Mouse (Mus musculus) CD4-positive naive resting alpha-beta T cell, adult 57 days (primary cell): ENCODE results near the gene Cables2. TPM values are rescaled to one million over a fixed set of nuclear protein-coding genes. Genes with fewer than 3 reads are reported as not detected.

Source experiments
- total RNA-seq: library from RNA; stranded (reverse); gene quantifications from one replicate; pipeline ENCODE4 v1.2.4, GENCODE M21; 2023

Gene Cables2
- total RNA-seq: 41.5 TPM

DNA sequence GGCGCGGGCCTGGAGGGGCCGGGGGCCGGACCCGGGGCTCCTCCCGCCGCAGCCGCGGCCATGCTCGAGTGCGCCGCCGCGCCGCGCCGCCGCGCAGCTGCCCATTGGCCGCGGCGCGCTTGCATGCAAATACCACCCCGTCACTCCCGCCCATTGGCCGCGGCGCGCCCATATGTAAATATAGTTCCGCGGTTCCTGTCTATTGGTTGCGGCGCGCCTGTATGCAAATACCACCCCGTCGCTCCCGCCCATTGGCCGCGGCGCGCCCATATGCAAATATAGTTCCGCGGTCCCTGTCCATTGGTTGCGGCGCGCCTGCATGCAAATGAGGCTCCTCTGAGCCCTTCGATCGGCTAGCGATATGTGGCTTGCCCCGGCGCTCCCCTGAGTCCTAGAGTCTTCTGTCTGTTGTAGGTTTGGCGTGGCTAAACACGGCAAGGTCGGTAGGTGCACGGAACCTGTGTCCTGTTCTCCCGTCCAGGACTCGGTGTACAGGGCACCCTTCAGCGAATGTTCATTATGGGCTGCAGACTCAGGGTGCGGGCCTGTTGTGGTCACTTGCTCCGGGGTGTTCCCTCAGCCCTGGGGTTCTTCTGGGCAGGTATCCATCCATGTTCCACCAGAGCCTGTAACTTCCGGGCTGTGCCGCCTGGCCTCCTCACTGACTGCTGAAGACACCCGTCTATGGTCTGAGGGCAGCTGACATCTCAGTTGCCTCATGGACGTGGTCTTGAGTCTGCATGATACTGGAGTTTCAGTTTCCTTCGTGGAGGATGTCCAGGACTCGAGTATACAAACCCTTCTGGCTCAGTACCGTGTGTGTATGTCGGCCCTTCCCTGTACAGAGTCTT, at the start of gene Cables2:
Gene Cables2 (minus strand): TSS at position 103 of the 851 bp plus-strand sequence.

DNA sequence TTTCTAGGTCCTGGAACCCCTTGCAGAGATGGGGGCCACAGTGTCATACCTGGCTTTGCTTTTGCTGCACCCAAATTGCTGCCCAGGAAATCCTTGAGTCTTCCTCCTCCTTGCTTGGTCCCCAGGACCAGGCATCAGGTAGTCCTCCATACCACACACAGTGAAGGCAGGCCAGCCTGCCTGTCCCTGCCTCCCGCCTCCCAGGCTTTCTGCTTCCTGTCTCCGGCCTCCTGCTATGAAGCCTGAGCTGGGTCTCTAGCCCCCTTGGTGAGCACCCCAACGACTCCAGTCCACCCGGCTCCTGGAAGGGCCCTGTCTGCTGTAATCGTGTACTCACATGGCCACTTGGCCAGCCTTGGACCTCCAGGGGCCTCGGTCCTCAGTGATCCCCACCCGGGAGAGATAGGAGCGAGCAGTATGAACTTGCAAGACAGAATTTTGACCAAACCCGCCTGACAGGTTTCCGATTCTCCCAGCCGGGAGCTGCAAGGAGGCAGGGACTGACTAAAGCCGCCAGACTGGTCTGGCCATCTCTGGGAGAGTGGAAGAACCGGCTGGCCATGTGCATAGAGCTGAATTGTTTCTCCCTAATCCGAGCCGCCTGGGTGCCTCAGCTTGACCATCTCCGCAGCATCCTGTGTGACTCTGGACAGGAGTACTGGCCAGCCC, 16.3 kb upstream of the Cables2 start, which contains the start of gene Rbbp8nl:
Gene Rbbp8nl (minus strand): TSS at position 440 of the 669 bp plus-strand sequence.

DNA sequence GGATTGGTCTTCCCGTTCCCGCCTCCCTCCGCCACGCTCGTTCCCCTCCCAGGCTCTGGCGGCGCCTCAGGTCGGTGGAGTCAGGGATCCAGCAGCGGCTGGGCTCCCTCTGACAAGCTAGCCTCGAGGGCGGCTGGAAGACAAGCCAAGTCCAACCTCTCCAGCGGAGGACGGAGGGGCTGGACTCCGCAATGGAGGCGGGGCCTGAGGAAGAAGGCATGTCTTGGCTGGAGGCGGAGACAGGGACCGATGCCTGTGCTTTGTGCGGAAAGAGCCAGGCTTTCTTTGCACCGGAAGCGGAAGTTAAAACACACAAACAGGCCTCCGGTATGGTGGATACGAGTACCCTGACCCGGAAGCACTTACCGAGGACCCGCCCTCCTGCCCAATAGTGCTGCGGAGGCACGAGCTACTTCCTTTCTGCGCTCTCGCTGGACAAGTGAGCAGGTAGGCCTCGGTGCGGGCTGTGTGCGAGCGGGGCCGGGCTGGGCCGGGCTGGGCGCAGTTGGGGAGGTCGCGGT, 16.2 kb downstream of the Cables2 start, which contains the start of gene Rps21:
Gene Rps21 (plus strand): TSS at position 377 of the 521 bp plus-strand sequence.

DNA sequence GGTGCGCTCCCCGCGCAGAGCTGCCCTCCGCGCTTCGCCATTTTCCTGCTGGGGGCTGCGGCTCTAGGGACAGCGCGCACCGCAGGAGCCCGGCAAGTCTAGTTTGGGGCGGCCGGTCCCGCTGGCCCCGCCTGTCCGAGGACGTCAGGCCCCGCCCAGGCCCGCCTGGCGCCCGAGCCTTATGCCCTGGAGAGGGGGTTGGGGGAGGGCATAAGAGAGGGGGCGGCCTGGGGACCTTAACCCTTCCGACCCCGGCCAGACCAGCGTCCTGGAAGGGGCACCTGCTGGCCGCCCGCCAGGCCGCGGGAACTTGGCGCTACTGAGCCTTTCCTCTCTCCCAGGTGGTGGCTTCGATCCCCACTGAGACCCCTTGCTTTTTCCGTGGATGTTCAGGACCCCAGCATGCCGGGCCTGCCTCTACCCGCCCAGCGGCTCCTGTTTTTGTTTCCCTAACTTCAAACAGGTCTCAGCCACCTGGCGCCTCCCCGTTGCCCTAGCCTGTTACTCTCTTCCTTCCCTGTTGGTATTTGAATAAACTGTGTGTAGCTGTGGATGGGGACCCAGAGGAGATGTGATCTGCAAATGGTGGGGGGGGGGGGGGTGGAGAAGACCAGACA, 47.4 kb downstream of the Cables2 start, which contains the start of gene Lama5:
Gene Lama5 (minus strand): TSS at position 98 of the 617 bp plus-strand sequence.

Other genes with a start within 250 kb of the Cables2 start
- gene Lsm14b, start 248.5 kb downstream of the Cables2 start, total RNA-seq: 45.3 TPM
- 143 TPM for gene Psma7, start 231.1 kb downstream of the Cables2 start, total RNA-seq
- gene Ss18l1, start 231.0 kb downstream of the Cables2 start, total RNA-seq: 6.9 TPM
- 22.3 TPM for gene Mtg2, start 202.9 kb downstream of the Cables2 start, total RNA-seq
- gene Hrh3, start 169.0 kb downstream of the Cables2 start, total RNA-seq: not detected
- 31.3 TPM for gene Osbpl2, start 154.2 kb downstream of the Cables2 start, total RNA-seq
- 132 TPM for gene Adrm1, start 102.0 kb downstream of the Cables2 start, total RNA-seq
- 0.65 TPM for gene Lama5, start 47.6 kb downstream of the Cables2 start, total RNA-seq
- 2,598 TPM for gene Rps21, start 16.1 kb downstream of the Cables2 start, total RNA-seq
- not detected for gene Rbbp8nl, start 16.4 kb upstream of the Cables2 start, total RNA-seq
- not detected for gene Gata5, start 61.2 kb upstream of the Cables2 start, total RNA-seq
- gene Slco4a1, start 182.7 kb upstream of the Cables2 start, total RNA-seq: 3.1 TPM
- not detected for gene Ntsr1, start 226.5 kb upstream of the Cables2 start, total RNA-seq